Mouse (Mus musculus): ENCODE measurements around the gene Appl2. TPM values are rescaled to one million over a fixed set of nuclear protein-coding genes. Genes with fewer than 3 reads are reported as not detected.
A peak's percentile ranks its signal among the peaks of the same experiment; 100 is the strongest.

Gene Appl2
- polyA plus RNA-seq, 1 experiment: 4.6 TPM

DNA sequence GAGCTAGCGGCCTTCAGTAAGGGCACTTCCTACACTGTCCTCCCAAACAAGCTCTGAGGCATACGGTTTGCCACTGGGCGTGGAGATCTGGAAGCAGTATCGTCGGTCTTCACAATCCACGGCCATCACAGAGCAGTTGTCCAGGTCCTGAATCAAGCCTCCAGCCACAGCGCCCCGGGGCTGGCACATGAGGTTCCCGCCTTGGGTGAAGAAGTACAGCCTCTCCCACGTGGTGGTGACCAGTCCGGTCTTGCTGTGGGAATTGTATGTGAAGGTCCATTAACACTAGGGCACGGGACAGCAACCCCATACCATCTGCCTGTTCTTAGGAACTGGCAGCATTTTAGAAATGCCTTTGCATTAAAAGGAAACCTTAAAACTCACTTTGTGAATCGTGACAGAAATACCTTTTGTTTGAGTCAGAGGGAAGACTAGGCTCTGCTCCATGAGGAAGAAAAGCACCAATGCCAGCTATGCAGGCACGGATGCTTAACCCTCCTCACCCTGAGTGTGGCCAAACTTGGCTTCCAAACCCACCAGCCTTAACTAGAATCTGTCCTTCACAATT, 35.8 kb downstream of the Appl2 start:
- Histone ChIP-seq H3K27me3 (ENCODE audit: control insufficient read depth, insufficient read depth, insufficient read length) (no peaks in the 10 kb centered on the region), H3K79me2 (ENCODE audit: control insufficient read depth, insufficient read depth) (no peaks in the 10 kb centered on the region), H3K4me3 (ENCODE audit: insufficient read depth, poor library complexity, severe bottlenecking) (no peak overlapping the region), H3K36me3 (ENCODE audit: control insufficient read depth, insufficient read depth) (peaks cover 6% of the 10 kb centered on the region), H3ac (ENCODE audit: control insufficient read depth, insufficient read length, low read depth) (no peak overlapping the region), H3K79me3 (ENCODE audit: low read depth) (no peaks in the 10 kb centered on the region)
- TF ChIP-seq MYOG (IDR thresholded peaks at IDR 0.05; ENCODE audit: control insufficient read depth, extremely low read depth, insufficient read length): no peak
- no peak for TF ChIP-seq CTCF (IDR thresholded peaks at IDR 0.05; ENCODE audit: control insufficient read depth, insufficient read depth, insufficient read length)
- no peak for TF ChIP-seq MYOD1 (IDR thresholded peaks at IDR 0.05; ENCODE audit: control insufficient read depth, insufficient read length, low read depth)
- no peak for TF ChIP-seq USF1 (IDR thresholded peaks at IDR 0.05; ENCODE audit: low read depth)
- TF ChIP-seq FOSL1 (IDR thresholded peaks at IDR 0.05; ENCODE audit: insufficient read depth, low read length, poor library complexity, severe bottlenecking): no peak
- no peak for TF ChIP-seq CEBPB (IDR thresholded peaks at IDR 0.05; ENCODE audit: low read depth)
- TF ChIP-seq MAX (IDR thresholded peaks at IDR 0.05): no peak

DNA sequence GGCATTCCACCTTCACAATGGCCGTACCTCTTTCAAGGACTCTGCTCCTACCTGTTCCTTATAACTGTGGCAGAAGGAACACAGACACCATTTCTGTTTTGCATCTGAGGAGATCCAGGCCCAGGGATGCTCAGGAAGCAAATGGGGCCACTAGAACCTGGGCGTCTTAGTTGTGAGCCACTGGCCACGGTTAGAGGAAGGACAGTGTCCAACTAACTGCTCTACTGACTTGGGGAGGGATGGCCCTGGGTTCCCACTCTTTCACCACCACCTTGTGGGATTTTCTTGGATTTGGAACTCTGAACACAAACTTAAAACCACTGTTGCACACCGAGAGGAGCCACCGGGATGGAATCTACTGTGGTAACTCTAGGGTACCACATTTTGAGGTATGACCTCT, 36.7 kb downstream of the Appl2 start:
- TF ChIP-seq CEBPB (IDR thresholded peaks at IDR 0.05; ENCODE audit: low read depth) (no peak), USF1 (IDR thresholded peaks at IDR 0.05; ENCODE audit: low read depth) (no peak), MYOG (IDR thresholded peaks at IDR 0.05; ENCODE audit: control insufficient read depth, extremely low read depth, insufficient read length) (no peak), MYOD1 (IDR thresholded peaks at IDR 0.05; ENCODE audit: control insufficient read depth, insufficient read length, low read depth) (no peak), FOSL1 (IDR thresholded peaks at IDR 0.05; ENCODE audit: insufficient read depth, low read length, poor library complexity, severe bottlenecking) (no peak), MAX (IDR thresholded peaks at IDR 0.05) (no peak), CTCF (IDR thresholded peaks at IDR 0.05; ENCODE audit: control insufficient read depth, insufficient read depth, insufficient read length) (no peak)
- peaks cover 15% of the 10 kb centered on the region for H3K36me3 ChIP-seq (ENCODE audit: control insufficient read depth, insufficient read depth)

DNA sequence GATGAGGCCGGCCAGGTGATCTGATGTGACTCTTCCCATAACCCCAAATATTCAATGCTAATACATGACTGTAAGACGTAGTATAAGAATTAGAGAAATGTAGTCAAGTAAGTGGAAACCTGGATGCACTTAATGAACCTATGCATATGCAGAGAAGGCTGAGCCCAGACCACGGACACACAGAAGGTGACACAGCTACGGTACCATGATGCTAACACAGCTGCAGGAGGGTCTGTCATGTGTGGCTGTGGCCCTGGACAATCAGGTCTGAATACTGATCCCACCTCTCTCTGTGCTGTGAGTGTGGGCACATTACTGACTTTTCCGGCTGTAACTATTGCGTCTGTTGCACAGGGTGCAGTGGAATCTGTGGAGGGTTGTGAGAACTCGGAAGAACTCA, 38.0 kb downstream of the Appl2 start:
- Histone ChIP-seq H3K36me3 (ENCODE audit: control insufficient read depth, insufficient read depth) (peaks cover 17% of the 10 kb centered on the region), H3K27me3 (ENCODE audit: control insufficient read depth, insufficient read depth, insufficient read length) (no peaks in the 10 kb centered on the region), H3K4me3 (ENCODE audit: insufficient read depth, poor library complexity, severe bottlenecking) (no peak overlapping the region), H3K79me3 (ENCODE audit: low read depth) (no peaks in the 10 kb centered on the region), H3K79me2 (ENCODE audit: control insufficient read depth, insufficient read depth) (no peaks in the 10 kb centered on the region), H3ac (ENCODE audit: control insufficient read depth, insufficient read length, low read depth) (no peak overlapping the region)
- no peak for TF ChIP-seq MAX (IDR thresholded peaks at IDR 0.05)
- no peak for TF ChIP-seq MYOD1 (IDR thresholded peaks at IDR 0.05; ENCODE audit: control insufficient read depth, insufficient read length, low read depth)
- TF ChIP-seq CEBPB (IDR thresholded peaks at IDR 0.05; ENCODE audit: low read depth): no peak
- TF ChIP-seq USF1 (IDR thresholded peaks at IDR 0.05; ENCODE audit: low read depth): no peak
- no peak for TF ChIP-seq CTCF (IDR thresholded peaks at IDR 0.05; ENCODE audit: control insufficient read depth, insufficient read depth, insufficient read length)
- no peak for TF ChIP-seq MYOG (IDR thresholded peaks at IDR 0.05; ENCODE audit: control insufficient read depth, extremely low read depth, insufficient read length)
- TF ChIP-seq FOSL1 (IDR thresholded peaks at IDR 0.05; ENCODE audit: insufficient read depth, low read length, poor library complexity, severe bottlenecking): no peak

More for the DNA sequence above, 36.7 kb downstream of the Appl2 start:
- Histone ChIP-seq H3K27me3 (ENCODE audit: control insufficient read depth, insufficient read depth, insufficient read length) (no peaks in the 10 kb centered on the region), H3K79me3 (ENCODE audit: low read depth) (no peaks in the 10 kb centered on the region), H3ac (ENCODE audit: control insufficient read depth, insufficient read length, low read depth) (no peak overlapping the region), H3K79me2 (ENCODE audit: control insufficient read depth, insufficient read depth) (no peaks in the 10 kb centered on the region), H3K4me3 (ENCODE audit: insufficient read depth, poor library complexity, severe bottlenecking) (no peak overlapping the region)

DNA sequence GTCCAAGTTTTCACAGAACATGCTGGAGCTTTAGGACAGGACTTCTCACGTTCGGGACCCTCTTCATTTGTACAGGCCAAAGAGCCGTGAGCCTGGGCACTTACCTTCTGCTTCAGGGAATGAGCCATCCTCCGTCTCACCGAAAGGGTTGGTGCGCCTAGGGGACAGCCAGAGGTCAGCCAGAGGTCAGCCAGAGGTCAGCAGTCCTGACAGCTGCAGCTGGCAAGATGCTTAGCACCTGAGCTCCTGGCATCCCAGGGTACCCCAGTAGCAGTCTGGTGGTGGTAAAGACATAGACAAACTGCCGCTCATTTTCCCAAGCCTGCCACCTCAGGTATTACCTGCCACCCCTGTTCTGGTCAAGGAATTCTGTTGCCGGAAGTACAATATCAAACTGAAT, 39.9 kb downstream of the Appl2 start:
- Histone ChIP-seq H3ac (ENCODE audit: control insufficient read depth, insufficient read length, low read depth) (no peak overlapping the region), H3K36me3 (ENCODE audit: control insufficient read depth, insufficient read depth) (peaks cover 37% of the 10 kb centered on the region), H3K4me3 (ENCODE audit: insufficient read depth, poor library complexity, severe bottlenecking) (no peak overlapping the region), H3K27me3 (ENCODE audit: control insufficient read depth, insufficient read depth, insufficient read length) (no peaks in the 10 kb centered on the region), H3K79me3 (ENCODE audit: low read depth) (no peaks in the 10 kb centered on the region), H3K79me2 (ENCODE audit: control insufficient read depth, insufficient read depth) (no peaks in the 10 kb centered on the region)
- TF ChIP-seq USF1 (IDR thresholded peaks at IDR 0.05; ENCODE audit: low read depth) (no peak), FOSL1 (IDR thresholded peaks at IDR 0.05; ENCODE audit: insufficient read depth, low read length, poor library complexity, severe bottlenecking) (no peak), MYOD1 (IDR thresholded peaks at IDR 0.05; ENCODE audit: control insufficient read depth, insufficient read length, low read depth) (no peak), CTCF (IDR thresholded peaks at IDR 0.05; ENCODE audit: control insufficient read depth, insufficient read depth, insufficient read length) (no peak), MYOG (IDR thresholded peaks at IDR 0.05; ENCODE audit: control insufficient read depth, extremely low read depth, insufficient read length) (no peak), CEBPB (IDR thresholded peaks at IDR 0.05; ENCODE audit: low read depth) (no peak), MAX (IDR thresholded peaks at IDR 0.05) (no peak)

DNA sequence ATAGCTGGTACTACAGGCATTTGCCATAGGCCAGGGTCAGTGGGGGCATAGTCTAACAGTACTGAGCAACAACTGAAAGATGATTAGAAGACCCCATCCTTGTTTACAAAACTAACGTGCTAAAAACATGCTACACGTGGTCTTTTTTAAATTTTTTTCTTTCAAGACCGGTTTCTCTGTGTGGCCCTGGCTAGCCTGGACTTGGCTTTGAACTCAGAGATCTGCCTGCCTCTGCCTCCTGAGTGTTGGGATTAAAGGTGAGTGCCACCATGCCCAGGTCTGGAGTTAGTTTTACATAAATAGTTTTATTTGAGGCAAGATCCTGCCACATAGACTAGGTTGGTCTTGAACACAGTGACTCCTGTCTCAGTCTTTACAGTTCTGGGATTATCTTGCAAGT, 41.4 kb downstream of the Appl2 start:
- H3ac ChIP-seq (ENCODE audit: control insufficient read depth, insufficient read length, low read depth): no peak overlapping the region
- no peak for TF ChIP-seq CTCF (IDR thresholded peaks at IDR 0.05; ENCODE audit: control insufficient read depth, insufficient read depth, insufficient read length)
- no peak for TF ChIP-seq USF1 (IDR thresholded peaks at IDR 0.05; ENCODE audit: low read depth)
- no peak for TF ChIP-seq MYOD1 (IDR thresholded peaks at IDR 0.05; ENCODE audit: control insufficient read depth, insufficient read length, low read depth)
- no peak for TF ChIP-seq FOSL1 (IDR thresholded peaks at IDR 0.05; ENCODE audit: insufficient read depth, low read length, poor library complexity, severe bottlenecking)
- no peak for TF ChIP-seq MYOG (IDR thresholded peaks at IDR 0.05; ENCODE audit: control insufficient read depth, extremely low read depth, insufficient read length)
- TF ChIP-seq CEBPB (IDR thresholded peaks at IDR 0.05; ENCODE audit: low read depth): no peak
- TF ChIP-seq MAX (IDR thresholded peaks at IDR 0.05): no peak
- no peaks in the 10 kb centered on the region for H3K27me3 ChIP-seq (ENCODE audit: control insufficient read depth, insufficient read depth, insufficient read length)
- H3K36me3 ChIP-seq (ENCODE audit: control insufficient read depth, insufficient read depth): peaks cover 46% of the 10 kb centered on the region
- H3K4me3 ChIP-seq (ENCODE audit: insufficient read depth, poor library complexity, severe bottlenecking): peak overlapping the region; percentile 0
- H3K79me3 ChIP-seq (ENCODE audit: low read depth): no peaks in the 10 kb centered on the region
- H3K79me2 ChIP-seq (ENCODE audit: control insufficient read depth, insufficient read depth): no peaks in the 10 kb centered on the region

Measured in C2C12 (cell line).